Mouse (Mus musculus) layer of hippocampus, adult 9-11 months (tissue): ENCODE measurements around the gene Cd59b.
"Not testable (repeated sequence)": the region's sequence is repeated elsewhere in the genome, so short reads cannot be mapped to it uniquely, and the experiment has no call there.

ENCODE experiments used
- DNase-seq: peaks from one replicate; pipeline ENCODE4 v3.0.0; 2022

Cd59b gene

GRCm38 (mm10) chr2:104069704-104070185 is at the start of gene Cd59b:
Gene Cd59b, plus strand, starts transcription at chr2:104069849.
- DNase-seq = no peak

- DNase-seq = no peak
These were observed 46.6 kb upstream of the Cd59b start for GRCm38 (mm10) chr2:104023096-104023495.

DNA sequence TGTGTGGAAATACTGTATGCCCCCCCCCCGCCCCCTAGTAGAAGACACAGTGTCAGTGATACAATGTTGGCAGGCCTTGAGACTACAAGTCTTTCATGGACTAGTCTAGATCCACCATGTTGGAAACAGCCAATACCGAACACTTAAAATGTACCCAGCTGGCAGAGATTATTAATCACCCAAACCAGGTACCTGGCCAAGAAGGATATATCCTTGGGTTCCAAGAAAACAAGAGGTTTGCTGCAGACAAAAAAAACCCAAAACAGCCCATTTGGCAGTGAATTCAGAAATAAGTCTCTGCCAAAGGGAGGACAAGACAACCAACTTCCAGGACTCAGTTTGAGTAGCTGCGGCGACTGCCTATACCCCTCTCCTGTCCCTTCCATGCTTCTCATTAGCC is 45.0 kb upstream of the Cd59b start:
- DNase-seq = no peak

DNA sequence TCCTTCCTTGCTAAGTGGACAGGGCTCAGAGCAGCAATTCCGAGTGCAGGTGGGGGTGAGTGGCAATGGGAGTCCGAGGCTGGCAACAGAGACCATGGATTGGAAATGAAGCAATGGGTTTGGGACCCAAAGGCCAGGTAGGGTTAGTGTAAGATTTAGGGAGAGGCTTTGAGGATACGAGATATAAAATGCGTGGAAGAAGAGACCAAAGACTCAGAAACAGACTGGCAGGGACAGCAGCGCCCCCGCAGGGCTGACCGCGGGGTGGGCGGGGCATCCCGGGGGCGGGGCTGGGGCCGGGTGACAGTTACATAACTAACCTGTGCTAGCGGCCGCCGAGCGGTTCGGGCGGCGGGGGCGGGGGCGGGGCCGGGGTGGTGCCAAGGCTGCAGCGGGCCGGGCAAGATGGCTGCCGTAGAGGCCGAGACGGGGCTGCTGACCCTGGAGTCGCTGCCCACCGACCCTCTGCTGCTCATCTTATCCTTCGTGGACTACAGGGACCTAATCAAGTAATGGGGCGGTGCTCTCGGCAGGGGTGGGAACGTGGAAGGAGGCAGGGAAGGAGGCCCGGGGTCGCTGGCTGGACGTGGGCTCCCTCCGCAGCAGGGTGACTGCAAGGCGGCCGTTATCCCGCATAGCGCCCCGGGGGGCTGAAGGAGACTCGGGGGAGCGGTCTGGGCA is 42.1 kb upstream of the Cd59b start, which contains the start of gene Fbxo3:
TSS of gene Fbxo3 (plus strand) at position 264 of the 681 bp plus-strand sequence.
- peak; percentile 83 for DNase-seq

DNA sequence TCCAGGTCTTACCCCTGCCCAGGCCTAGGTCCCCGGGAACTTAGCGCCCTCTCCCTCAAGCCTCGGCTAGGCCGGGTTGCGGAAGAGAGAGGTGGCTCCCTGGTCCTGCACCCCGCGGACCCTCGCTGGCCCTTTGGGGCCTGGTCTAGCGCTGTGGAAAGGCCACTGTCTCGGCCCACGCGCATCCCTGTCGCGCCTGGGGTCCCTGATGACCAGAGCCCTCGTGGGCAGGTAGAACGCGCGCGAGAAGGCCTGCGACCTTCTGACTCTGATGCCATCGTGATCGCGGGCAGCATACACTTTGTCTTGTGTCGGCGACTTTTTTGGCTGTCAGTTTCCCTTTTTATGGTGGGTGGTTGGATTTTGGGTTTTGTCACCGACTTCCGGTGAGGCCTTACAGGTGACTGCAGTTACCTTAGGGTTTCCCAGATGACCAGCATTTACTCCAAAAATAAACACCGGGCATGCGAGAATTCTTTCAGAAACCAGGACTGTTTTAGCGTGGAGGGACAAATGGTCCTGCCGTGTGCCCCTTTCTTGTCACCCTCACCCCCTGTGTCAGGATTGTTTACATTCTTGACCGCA is 41.4 kb upstream of the Cd59b start, which contains the start of gene 4931422A03Rik:
TSS of gene 4931422A03Rik (minus strand) at position 223 of the 585 bp plus-strand sequence.
- DNase-seq = peak; percentile 16

DNA sequence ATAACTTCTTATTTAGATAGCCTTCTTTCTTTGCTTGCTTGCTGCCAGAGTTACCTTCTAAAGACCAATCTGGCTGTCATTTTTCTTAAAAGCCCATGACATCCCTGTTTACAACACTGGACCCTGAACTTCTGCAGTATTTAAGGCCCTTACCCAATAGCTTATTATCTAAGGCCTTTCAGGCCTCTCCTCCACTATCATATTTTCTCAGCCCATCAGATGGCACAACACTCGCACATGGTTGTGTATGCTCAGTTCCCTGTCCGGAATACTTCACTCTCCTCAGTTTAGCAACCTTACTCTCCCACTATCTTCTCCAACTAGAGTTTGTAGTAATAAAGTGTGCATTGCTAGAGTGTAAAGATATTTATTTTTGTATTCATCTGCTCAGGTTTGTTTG is 40.6 kb upstream of the Cd59b start:
- DNase-seq = no peak

DNA sequence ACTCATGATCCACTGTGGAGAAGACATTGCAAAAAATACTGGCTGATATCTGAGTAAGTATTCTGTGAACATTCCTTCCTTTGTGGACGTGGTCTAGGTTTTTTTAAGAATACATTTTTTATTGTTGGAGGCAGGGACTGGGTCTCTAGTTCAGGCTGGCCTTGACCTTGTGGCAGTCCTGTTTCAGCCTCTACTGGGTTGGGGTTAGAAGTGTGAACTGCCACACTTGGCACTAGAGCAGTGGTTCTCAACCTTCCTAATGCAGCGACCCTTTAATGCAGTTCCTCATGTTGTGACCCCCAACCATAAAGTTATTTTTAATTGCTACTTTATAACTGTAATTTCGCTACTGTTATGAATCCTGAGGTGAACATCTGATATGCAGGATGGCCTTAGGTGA is 39.3 kb upstream of the Cd59b start:
- DNase-seq = no peak

GRCm38 (mm10) chr2:104032056-104032455 is 37.6 kb upstream of the Cd59b start:
- DNase-seq = no peak

GRCm38 (mm10) chr2:104034832-104035472 is 34.7 kb upstream of the Cd59b start:
- peak; percentile 68 for DNase-seq

GRCm38 (mm10) chr2:104035595-104035994 is 34.1 kb upstream of the Cd59b start:
- no peak for DNase-seq

- no peak for DNase-seq
These were observed 33.3 kb upstream of the Cd59b start for GRCm38 (mm10) chr2:104036316-104036715.

GRCm38 (mm10) chr2:104038236-104038635 is 31.4 kb upstream of the Cd59b start:
- DNase-seq = no peak

GRCm38 (mm10) chr2:104041632-104042031 is 28.0 kb upstream of the Cd59b start:
- DNase-seq = no peak

- no peak for DNase-seq
These were observed 26.9 kb upstream of the Cd59b start for GRCm38 (mm10) chr2:104042766-104043165.

GRCm38 (mm10) chr2:104043624-104044478 is 25.8 kb upstream of the Cd59b start:
- no peak for DNase-seq

DNA sequence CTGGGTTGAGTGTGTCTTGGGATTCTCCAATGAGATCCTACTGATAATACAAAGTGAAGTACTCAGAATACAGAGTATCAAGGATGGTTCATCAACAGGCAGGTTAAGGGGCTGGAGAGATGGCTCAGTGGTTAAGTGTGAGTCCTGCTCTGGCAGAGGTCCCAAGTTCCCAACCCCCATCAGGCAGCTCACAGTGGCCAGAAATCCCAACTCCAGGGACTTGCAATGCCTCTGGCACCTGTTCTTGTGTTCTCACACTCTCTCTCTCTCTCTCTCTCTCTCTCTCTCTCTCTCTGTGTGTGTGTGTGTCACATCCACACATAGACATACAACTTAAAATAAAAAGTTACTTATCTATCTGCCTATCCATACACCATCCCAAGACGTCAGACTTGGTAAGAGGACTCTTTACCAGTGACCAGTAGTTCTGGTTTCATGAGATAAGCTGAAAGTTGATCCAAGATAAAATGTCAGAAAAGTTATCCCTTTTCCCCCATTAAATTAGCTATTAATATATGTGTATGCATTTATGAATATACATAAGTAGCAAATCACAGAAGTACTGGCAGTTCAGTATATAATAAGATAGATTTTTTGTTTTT is 25.1 kb upstream of the Cd59b start:
- DNase-seq = no peak

GRCm38 (mm10) chr2:104058381-104058780 is 11.3 kb upstream of the Cd59b start:
- DNase-seq = no peak

GRCm38 (mm10) chr2:104058954-104059353 is 10.7 kb upstream of the Cd59b start:
- DNase-seq = no peak

DNA sequence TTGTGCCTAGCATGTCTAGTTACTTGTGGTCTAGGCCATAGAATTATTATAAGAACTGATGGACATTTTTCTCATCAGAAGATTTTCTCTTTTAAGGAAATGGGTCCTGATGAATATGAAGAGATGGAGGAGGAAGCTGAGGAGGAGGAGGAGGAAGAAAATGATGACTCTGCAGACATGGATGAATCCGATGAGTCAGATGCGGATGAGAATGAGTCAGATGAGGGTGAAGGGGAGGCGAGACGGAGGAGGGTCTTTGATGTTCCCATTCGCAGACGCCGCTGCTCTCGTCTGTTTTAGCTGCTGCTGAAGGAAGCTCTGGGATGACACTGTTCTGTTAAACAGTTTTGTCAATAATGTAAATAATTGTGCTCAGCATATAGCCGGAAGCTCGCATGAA is 9.9 kb upstream of the Cd59b start:
- DNase-seq = no peak

DNA sequence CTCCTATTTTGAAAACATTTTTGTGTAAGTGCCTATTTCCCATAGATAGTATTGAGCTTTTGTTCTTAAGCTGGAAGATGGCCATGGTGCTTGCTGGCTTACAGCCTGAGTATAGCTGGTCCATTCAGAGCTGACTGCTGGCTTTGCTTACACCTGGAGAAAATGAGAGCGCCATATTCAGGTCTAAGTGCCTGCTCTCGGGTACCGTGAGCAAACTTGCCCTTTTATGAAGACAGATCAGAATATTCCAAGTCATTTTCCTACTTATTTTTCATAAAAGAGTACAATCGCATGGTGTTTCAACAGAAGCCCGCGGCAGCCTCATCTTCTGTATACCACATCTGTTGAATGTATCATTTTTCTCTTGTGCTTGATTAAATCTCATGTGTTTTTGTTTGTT is 8.7 kb upstream of the Cd59b start:
- DNase-seq = no peak

DNA sequence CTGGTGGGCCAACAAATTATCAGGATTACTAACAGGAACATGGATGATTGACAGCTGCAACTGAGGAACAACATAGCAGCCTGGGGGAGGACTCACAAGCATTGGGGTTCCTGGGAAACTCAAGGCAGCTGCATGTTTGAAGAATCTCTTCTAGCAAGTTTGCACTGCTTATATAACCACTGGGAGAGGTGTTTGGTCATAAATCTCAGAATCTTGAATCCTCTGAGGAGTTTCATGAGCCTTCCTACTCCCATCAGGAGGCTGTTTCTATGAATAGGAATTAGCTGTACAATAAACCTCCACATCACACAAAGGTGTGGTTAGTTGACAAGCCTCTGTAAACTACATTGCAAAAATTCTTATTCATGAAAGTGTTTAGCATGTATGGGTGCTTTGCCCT is 7.0 kb upstream of the Cd59b start:
- no peak for DNase-seq

DNA sequence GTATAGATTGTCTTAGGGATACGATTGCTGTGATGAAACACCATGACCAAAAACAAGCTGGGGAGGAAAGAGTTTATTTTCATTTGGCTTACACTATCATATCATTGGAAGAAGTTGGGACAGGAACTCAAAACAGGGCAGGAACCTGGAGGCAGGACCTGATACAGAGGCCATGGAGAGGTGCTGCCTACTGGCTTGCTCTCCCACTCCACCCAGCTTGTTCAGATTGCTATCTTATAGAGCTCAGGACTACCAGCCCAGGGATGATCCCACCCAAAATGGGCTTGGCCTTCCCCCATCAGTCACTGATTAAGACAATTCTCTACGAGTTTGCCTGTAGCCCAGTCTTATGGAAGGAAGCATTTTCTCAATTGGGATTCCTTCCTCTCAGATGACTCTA is 5.5 kb upstream of the Cd59b start:
- DNase-seq = no peak

GRCm38 (mm10) chr2:104065526-104065925 is 4.1 kb upstream of the Cd59b start, which contains the start of gene Gm10912:
Gene Gm10912, plus strand, starts transcription at chr2:104065826.
- not testable (repeated sequence) for DNase-seq
